Mouse (Mus musculus): Measurements from ENCODE around the gene Atn1.

The Atn1 gene

GRCm38 (mm10) chr6:124767920-124768703 is 11.8 kb upstream of the Atn1 start:
- peak; percentile 18 to 37 for DNase-seq

- DNase-seq = no peak
These were observed 11.2 kb upstream of the Atn1 start for GRCm38 (mm10) chr6:124767536-124767919.

GRCm38 (mm10) chr6:124765951-124766350 is 9.6 kb upstream of the Atn1 start:
- no peak for DNase-seq

- DNase-seq = peak; percentile 83
These were observed 2.9 kb upstream of the Atn1 start for GRCm38 (mm10) chr6:124759259-124759658.

GRCm38 (mm10) chr6:124758849-124759232 is 2.5 kb upstream of the Atn1 start:
- no peak for DNase-seq

GRCm38 (mm10) chr6:124757909-124758848 is 1.9 kb upstream of the Atn1 start:
- DNase-seq = no peak

- no peak for DNase-seq
These were observed 1.1 kb upstream of the Atn1 start for GRCm38 (mm10) chr6:124757351-124757880.

- peak; percentile 65 to 69 for DNase-seq
These were observed 477 bp upstream of the Atn1 start for GRCm38 (mm10) chr6:124756652-124757350.

- no peak for DNase-seq
These were observed 1.0 kb downstream of the Atn1 start for GRCm38 (mm10) chr6:124755306-124755705.

GRCm38 (mm10) chr6:124753861-124754260 is 2.5 kb downstream of the Atn1 start:
- no peak for DNase-seq

- DNase-seq = peak in 1 of 2 experiments; percentile 22
These were observed 5.9 kb downstream of the Atn1 start for GRCm38 (mm10) chr6:124750405-124750804.

- DNase-seq = peak in 1 of 2 experiments; percentile 20
These were observed 9.4 kb downstream of the Atn1 start for GRCm38 (mm10) chr6:124746654-124747632.

- no peak for DNase-seq
These were observed 10.1 kb downstream of the Atn1 start for GRCm38 (mm10) chr6:124746296-124746605.

GRCm38 (mm10) chr6:124745490-124746295 is 10.6 kb downstream of the Atn1 start:
- peak; percentile 94 to 95 for DNase-seq

GRCm38 (mm10) chr6:124744755-124745321 is 11.5 kb downstream of the Atn1 start:
- peak in 1 of 2 experiments; percentile 61 for DNase-seq

- no peak for DNase-seq
These were observed 12.7 kb downstream of the Atn1 start for GRCm38 (mm10) chr6:124743647-124744046.

- peak in 1 of 2 experiments; percentile 37 for DNase-seq
These were observed 13.3 kb downstream of the Atn1 start for GRCm38 (mm10) chr6:124742839-124743514.

GRCm38 (mm10) chr6:124741842-124742241 is 14.5 kb downstream of the Atn1 start:
- DNase-seq = no peak

GRCm38 (mm10) chr6:124740888-124741761 is 15.2 kb downstream of the Atn1 start, which contains the start of gene Grcc10:
TSS of gene Grcc10 (minus strand) at chr6:124741374.
- peak; percentile 91 to 95 for DNase-seq
